Mouse (Mus musculus): ENCODE measurements around the gene Nek10.
A peak's percentile ranks its signal among the peaks of the same experiment; 100 is the strongest.
"Not testable (repeated sequence)": the region's sequence is repeated elsewhere in the genome, so short reads cannot be mapped to it uniquely, and the experiment has no call there.

The Nek10 gene

DNA sequence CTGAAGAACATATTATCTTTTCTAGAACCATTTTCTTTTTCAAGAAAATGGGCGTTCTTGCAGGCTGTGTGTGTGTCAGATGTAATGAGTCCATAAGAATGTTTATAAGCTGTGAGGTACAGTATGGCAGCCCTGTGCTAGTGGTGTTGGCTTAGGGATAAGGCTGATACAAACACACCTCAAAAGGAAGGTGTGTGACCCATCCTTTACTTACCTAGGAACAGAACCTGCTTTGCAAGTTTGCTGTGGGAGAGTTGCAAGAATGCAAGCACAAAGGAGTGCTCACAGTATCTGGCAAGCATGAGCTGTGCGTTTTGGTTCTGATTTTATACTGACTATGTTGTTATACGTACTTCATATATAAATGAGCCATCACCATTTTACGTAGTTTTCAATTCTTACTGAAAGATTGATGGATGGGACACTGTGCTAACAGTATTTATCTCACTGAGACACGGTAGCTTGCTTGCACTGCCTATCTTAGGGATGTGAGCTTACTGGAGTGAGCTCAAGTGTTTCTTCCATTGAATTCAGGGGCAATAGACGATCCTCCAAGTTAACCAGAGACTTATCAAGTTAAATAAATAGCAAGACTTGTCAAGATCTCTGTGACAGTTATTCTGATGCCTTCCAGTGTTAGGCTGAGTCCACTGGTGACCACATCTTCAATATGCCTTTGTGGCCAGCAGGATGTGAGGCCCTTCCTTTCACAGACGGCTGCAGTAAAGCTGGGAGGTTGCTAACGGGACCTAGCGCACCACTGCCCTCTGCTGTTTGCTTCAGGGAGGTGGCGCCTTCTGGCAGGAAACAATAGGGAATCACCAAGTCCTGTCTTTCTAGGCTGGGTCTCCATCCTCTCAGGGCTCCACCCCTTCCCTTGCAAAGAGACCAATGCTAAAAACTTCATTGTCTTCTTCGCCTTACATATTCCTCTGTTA is 181.8 kb downstream of the Nek10 start:
- DNase-seq (ENCODE audit: low read depth in 2 of 2, low spot score in 2 of 2) = peak; percentile 24 to 44

DNA sequence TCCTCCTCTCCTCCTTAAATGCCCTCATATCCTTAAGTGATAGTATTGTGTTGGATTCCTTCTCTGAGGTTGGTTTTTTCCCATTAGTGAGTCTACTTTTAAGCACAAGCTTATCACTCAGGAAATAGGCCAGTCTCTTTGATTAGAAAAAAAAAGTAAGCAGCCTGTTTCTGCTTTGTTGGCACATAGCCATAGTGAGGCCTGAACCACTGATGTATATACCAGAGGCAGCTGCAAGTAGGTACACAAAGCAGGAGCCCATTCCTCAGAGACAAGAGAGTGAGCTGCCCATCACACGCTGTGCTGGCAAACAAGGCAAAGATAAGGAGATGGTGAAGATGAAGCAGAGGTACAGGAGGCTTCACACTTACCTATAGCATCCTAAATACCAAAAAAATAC is 184.2 kb downstream of the Nek10 start:
- DNase-seq (ENCODE audit: low read depth in 2 of 2, low spot score in 2 of 2) = no peak

DNA sequence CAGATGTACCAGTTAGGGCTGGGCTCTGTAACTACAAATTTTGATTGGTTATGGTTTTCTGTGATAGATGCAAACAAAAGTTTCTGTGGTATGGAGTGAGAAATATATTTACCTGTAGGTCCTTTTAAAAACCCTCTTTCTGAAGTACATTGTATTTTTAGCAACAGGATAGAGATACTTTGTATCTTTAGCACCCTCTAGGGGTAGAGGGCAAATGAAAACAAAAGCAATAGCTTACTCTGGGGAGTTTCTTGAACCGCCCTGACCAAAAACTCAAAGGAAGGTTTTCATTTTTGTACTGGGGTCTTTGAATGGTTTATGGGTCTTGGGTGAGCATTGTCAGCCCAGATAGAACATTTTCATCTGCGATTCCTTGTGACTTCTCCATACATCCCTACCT is 188.4 kb downstream of the Nek10 start:
- DNase-seq (ENCODE audit: low read depth in 2 of 2, low spot score in 2 of 2) = no peak

DNA sequence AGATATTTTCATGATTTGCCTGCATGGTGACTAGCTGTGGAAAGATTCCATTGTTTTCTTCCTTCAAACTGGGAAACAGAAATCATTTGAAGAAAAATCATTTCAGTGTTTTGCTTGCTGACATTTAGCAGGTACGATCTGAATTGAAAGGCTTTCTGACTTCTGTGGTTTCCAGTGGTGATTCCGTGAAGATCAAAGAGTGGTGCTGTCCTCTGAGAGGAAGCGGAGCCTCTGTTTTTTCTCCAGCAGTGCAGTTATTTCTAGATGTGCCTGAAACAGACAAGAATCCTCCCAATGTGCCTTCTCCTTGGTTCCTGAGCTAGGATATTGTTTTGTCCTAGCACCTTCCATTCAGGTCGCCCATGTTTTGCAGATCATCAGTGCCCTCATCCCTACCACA is 208.2 kb downstream of the Nek10 start:
- no peak for DNase-seq (ENCODE audit: low read depth in 2 of 2, low spot score in 2 of 2)

DNA sequence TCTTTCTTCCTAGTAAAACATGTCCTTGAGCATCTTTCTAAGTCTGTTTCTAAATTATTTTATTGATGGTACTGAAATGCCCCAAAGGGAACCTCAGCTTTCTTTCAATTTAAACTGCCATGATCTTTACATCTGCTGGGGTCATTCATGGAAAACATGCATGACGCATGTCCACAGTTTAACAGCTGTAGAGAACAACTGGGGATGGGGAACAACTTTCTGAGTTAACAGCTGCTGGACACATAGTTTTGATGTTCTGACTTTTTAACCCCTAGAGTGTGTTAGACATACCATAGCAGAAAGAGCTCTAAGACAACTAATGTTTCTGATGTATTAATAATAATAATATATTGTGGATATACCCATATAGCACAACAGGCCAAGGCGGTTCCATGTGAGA is 211.6 kb downstream of the Nek10 start:
- DNase-seq (ENCODE audit: low read depth in 2 of 2, low spot score in 2 of 2) = no peak

- DNase-seq (ENCODE audit: low read depth in 2 of 2, low spot score in 2 of 2) = not testable (repeated sequence)
Measured at GRCm38 (mm10) chr14:15030626-15031025, 227.4 kb downstream of the Nek10 start.

GRCm38 (mm10) chr14:15034638-15035037 is 231.4 kb downstream of the Nek10 start:
- not testable (repeated sequence) for DNase-seq (ENCODE audit: low read depth in 2 of 2, low spot score in 2 of 2)

GRCm38 (mm10) chr14:15048186-15048585 is 245.0 kb downstream of the Nek10 start:
- DNase-seq (ENCODE audit: low read depth in 2 of 2, low spot score in 2 of 2) = no peak

GRCm38 (mm10) chr14:15061496-15061895 is 258.3 kb downstream of the Nek10 start:
- no peak for DNase-seq (ENCODE audit: low read depth in 2 of 2, low spot score in 2 of 2)

Measured in CD8-positive naive resting alpha-beta T cell, adult 2 months (primary cell).